Mouse (Mus musculus) bone marrow, adult 2 months (tissue): ENCODE results near the gene Gm45021.

ENCODE experiments used
- CTCF ChIP-seq: fragments of 200-500 bp; IDR thresholded peaks from 2 replicates; pipeline ENCODE4 v1.5.1; 2011; ENCODE audit warnings: low read length, control low read depth; ENCODE audit not compliant: control insufficient read depth, insufficient read depth
- POLR2A ChIP-seq: fragments of 200-500 bp; IDR thresholded peaks from 2 replicates; pipeline ENCODE4 v1.6.1; 2011; ENCODE audit warnings: low read depth, mild to moderate bottlenecking, control low read depth, low read length, borderline replicate concordance; ENCODE audit not compliant: control insufficient read depth

DNA sequence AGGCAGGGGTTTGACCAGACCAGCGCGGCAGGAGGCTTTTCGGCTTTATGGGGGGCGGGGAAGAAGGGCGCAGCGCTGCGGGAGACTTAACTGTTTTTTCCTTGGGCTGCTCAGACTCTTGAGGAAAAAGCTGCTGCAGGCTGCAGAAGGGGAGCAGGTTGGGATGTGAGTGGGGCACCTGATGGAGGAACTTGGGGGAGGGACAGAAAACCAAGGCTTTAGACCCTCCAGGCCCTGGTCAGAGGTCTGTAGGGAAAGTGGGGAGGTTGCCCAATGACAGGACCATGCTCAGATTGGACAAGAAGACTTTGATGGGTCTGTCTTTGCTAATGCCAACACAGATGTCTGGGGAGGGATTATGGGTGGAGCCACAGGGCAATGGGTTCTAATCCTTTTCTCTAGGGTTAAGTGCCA is 38.1 kb downstream of the Gm45021 start:
- no peak for TF ChIP-seq CTCF
- TF ChIP-seq POLR2A, result no peak
